Mouse (Mus musculus) spleen, adult 2 months (tissue): ENCODE data around the gene Cxcr5.

ENCODE experiments used
- CTCF ChIP-seq: fragments of 200-500 bp; IDR thresholded peaks from 2 replicates; pipeline ENCODE4 v1.5.1; 2011; ENCODE audit warnings: mild to moderate bottlenecking, inconsistent platforms; ENCODE audit not compliant: insufficient read depth, insufficient read length, insufficient replicate concordance; ENCODE audit errors: extremely low read depth
- POLR2A ChIP-seq: fragments of 200-500 bp; IDR thresholded peaks from 2 replicates; pipeline ENCODE4 v1.6.1; 2011; ENCODE audit warnings: low read depth, low read length, inconsistent platforms

- TF ChIP-seq POLR2A (no peak), CTCF (no peak)
These were observed 76.6 kb downstream of the Cxcr5 start for GRCm38 (mm10) chr9:44485105-44485515.
